Mouse (Mus musculus): ENCODE measurements around the gene Sult6b2. TPM values are rescaled to one million over a fixed set of nuclear protein-coding genes. Genes with fewer than 3 reads are reported as not detected.
A peak's percentile ranks its signal among the peaks of the same experiment; 100 is the strongest.

The Sult6b2 gene
- polyA plus RNA-seq, 1 experiment from 2014 or later = 0.25 TPM

DNA sequence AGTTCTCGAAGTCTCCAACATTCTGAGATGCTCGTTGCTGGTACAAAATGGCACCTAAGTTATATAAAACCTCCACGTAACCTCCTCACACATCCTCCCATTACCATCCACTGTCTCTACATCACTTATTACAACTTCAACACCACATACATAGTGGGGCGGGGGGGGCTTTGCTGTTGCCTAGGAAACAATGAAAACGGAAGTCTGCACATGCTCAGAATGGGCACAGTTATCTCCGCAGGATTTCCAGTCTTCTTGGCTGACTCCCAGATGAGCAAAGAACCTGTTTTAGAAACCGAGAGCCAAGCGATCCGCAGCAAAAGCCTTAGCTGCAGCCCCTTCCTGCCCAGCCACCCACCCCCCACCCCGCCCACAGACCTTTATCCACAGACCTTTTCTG, 14.6 kb downstream of the Sult6b2 start:
- no peak overlapping the region for H3K4me3 ChIP-seq
- no peaks in the 10 kb centered on the region for H3K36me3 ChIP-seq
- H3K4me2 ChIP-seq = no peak overlapping the region
- ATAC-seq (ENCODE audit: low read depth) = no peak
- no peak overlapping the region for H3K9ac ChIP-seq
- H3K4me1 ChIP-seq (replicated peaks) = peaks cover 34% of the 10 kb centered on the region
- no peak overlapping the region for H3K27ac ChIP-seq (replicated peaks)
- 87% methylated on average over 10 of the region's 10 CpGs for WGBS
- no peaks in the 10 kb centered on the region for H3K27me3 ChIP-seq
- H3K9me3 ChIP-seq = no peaks in the 10 kb centered on the region

DNA sequence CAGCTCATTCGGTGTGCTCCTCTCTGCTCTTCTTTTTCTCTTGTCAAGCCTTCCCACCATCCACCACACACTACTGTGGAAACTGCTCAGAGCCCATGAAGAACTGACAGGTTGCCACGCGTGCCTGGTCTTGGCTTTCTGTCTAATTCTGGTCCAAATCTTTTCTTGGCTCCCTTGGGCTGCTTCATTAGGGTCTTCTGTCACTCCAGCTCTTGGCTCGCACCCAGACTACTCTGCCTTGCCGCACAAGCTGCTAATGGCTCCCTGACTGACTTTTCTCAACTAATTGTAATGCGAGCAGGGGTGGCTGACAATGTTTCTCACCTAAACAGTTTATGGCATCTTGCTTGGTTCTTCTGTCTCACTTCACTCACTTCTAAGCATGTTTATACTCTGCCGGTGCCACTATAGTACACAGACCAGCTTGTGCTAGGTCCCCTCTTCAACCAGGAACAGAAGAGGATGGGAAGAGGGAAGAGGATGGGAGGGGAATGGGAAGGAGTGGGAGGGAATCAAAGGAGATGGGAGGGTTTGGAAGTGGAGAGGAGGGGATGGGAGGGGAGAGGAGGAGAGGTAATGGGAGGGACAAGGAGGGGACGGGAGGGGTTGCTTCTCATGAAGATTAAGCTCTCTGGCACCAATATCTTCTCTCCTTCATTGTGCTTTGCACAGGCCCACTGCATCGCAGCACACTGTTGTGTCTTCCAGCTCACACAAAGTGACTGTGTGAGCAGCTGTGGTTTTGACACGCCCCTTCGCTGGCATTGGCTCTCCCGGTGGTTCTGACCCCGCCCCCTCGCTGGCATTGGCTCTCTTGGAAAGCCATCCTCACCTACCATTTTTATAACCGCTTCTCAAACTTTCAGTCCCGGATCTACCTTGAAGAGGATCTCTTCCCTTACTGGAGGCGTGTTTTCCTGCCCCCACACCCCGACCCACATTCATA, 16.0 kb downstream of the Sult6b2 start:
- WGBS = 51% methylated on average over 18 of the region's 18 CpGs
- Histone ChIP-seq H3K9ac (no peak overlapping the region), H3K27ac (replicated peaks) (no peak overlapping the region; the same call in 1 of the 2 replicates), H3K4me1 (replicated peaks) (peaks cover 21% of the 10 kb centered on the region), H3K4me3 (no peak overlapping the region), H3K4me2 (no peak overlapping the region), H3K27me3 (no peaks in the 10 kb centered on the region), H3K9me3 (no peaks in the 10 kb centered on the region), H3K36me3 (no peaks in the 10 kb centered on the region)
- peak; percentile 51 for ATAC-seq (ENCODE audit: low read depth)

- ATAC-seq (ENCODE audit: low read depth) = no peak
These were observed 18.2 kb downstream of the Sult6b2 start for GRCm38 (mm10) chr6:142786106-142786505.

DNA sequence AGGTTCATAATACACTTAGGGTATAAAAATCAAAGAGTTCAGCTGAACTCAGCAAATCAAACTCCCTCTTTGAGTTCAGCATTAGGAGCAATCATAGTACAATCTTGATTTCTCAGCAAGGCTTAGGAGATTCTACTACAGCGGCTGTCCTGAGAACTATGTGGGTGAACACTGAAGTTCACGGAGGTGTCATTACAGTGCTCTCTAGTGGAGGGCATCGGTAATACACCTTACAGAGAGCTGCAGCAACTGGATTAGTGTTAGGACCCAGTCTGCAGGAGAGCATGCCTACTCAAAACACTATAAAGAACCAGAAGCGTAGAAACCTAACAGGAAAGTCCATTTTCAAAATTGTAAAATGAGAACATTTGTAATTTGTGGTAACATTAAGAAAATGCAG, 19.0 kb downstream of the Sult6b2 start:
- H3K9me3 ChIP-seq = no peaks in the 10 kb centered on the region
- no peak overlapping the region for H3K4me3 ChIP-seq
- peaks cover 23% of the 10 kb centered on the region for H3K4me1 ChIP-seq (replicated peaks)
- ATAC-seq (ENCODE audit: low read depth) = no peak
- no peak overlapping the region for H3K27ac ChIP-seq (replicated peaks)
- H3K4me2 ChIP-seq = no peak overlapping the region
- no peak overlapping the region for H3K9ac ChIP-seq
- WGBS = 34% methylated on average over 4 of the region's 4 CpGs
- no peaks in the 10 kb centered on the region for H3K36me3 ChIP-seq
- H3K27me3 ChIP-seq = no peaks in the 10 kb centered on the region

More at GRCm38 (mm10) chr6:142786106-142786505, 18.2 kb downstream of the Sult6b2 start:
- 89% methylated on average over 21 of the region's 21 CpGs for WGBS
- Histone ChIP-seq H3K36me3 (no peaks in the 10 kb centered on the region), H3K9me3 (no peaks in the 10 kb centered on the region), H3K4me1 (replicated peaks) (peaks cover 15% of the 10 kb centered on the region), H3K4me3 (no peak overlapping the region), H3K4me2 (no peak overlapping the region), H3K9ac (no peak overlapping the region), H3K27me3 (no peaks in the 10 kb centered on the region), H3K27ac (replicated peaks) (no peak overlapping the region)

- ATAC-seq (ENCODE audit: low read depth) = no peak
- Histone ChIP-seq H3K4me3 (no peak overlapping the region), H3K4me2 (no peak overlapping the region), H3K36me3 (peaks cover 9% of the 10 kb centered on the region; the same call in 1 of the 2 replicates), H3K4me1 (replicated peaks) (peaks cover 25% of the 10 kb centered on the region), H3K9me3 (no peaks in the 10 kb centered on the region), H3K27ac (replicated peaks) (no peak overlapping the region), H3K27me3 (no peaks in the 10 kb centered on the region), H3K9ac (no peak overlapping the region)
- 60% methylated on average over 7 of the region's 7 CpGs for WGBS
These were observed 23.0 kb downstream of the Sult6b2 start for GRCm38 (mm10) chr6:142781286-142781685.

DNA sequence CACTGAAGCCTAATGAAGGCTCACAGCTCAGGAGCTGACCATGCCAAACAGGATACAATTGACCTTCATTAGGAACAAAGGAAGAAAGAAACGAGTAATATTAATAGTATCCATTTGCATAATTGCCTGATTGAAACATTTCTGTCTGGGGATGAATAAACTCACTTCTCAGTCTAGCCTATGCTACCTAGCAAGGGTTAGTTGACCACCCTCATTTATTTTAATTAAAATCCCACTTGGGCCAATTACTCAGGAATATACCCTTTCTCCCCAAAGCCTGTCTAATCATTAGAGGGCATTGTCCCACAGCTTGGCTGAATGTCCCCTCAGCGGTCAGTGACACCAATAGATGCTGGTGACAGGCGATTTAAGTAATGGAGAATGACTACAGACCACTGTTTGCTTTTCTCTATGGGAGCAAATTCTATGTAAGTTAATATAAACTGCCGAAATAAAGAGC, 23.7 kb downstream of the Sult6b2 start:
- WGBS = 60% methylated on average over 4 of the region's 4 CpGs

DNA sequence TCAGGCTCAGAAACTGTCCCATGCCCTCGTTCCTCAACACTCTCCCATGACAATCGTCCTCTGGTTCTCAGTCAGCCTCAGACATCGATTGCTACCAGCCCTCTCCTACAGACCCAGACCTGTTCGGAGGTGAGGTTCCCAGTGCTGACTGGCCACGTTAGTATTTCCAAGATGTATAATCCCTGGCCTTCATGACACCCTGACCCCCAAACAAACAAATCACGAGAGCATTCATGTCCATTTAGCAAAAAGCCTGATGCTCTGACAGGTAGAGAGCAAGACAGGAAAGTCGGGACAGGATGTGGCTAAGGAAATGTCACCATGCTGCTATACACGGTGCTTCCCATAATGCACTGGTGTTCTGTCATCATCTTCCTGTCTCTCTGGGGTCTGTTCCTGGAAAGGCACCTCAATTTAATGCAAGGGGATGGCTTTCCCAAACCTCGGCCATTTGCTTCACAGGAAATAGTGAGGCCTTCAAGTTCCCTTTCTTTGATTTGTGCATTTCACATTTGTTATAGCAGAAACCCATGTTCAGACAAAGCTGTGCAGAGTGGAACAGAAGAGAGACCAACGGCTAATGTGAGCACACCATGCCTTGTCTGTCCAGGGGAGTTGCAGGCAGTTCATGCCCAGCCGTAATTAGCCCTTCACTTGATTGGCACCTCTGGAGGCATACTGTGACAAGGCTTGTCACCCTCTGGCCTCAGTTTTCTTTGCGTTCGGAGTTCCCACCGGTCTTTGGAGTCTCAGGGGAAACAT, 24.3 kb downstream of the Sult6b2 start:
- Histone ChIP-seq H3K36me3 (peaks cover 17% of the 10 kb centered on the region), H3K4me3 (no peak overlapping the region), H3K9ac (no peak overlapping the region), H3K9me3 (no peaks in the 10 kb centered on the region), H3K27ac (replicated peaks) (no peak overlapping the region), H3K4me1 (replicated peaks) (peaks cover 25% of the 10 kb centered on the region), H3K27me3 (no peaks in the 10 kb centered on the region), H3K4me2 (no peak overlapping the region)
- ATAC-seq (ENCODE audit: low read depth) = peak; percentile 33
- 62% methylated on average over 14 of the region's 14 CpGs for WGBS

More for the DNA sequence above, 23.7 kb downstream of the Sult6b2 start:
- Histone ChIP-seq H3K4me2 (no peak overlapping the region), H3K9me3 (no peaks in the 10 kb centered on the region), H3K9ac (no peak overlapping the region), H3K4me3 (no peak overlapping the region), H3K36me3 (peaks cover 11% of the 10 kb centered on the region), H3K27ac (replicated peaks) (no peak overlapping the region), H3K4me1 (replicated peaks) (peaks cover 25% of the 10 kb centered on the region), H3K27me3 (no peaks in the 10 kb centered on the region)
- ATAC-seq (ENCODE audit: low read depth) = no peak

DNA sequence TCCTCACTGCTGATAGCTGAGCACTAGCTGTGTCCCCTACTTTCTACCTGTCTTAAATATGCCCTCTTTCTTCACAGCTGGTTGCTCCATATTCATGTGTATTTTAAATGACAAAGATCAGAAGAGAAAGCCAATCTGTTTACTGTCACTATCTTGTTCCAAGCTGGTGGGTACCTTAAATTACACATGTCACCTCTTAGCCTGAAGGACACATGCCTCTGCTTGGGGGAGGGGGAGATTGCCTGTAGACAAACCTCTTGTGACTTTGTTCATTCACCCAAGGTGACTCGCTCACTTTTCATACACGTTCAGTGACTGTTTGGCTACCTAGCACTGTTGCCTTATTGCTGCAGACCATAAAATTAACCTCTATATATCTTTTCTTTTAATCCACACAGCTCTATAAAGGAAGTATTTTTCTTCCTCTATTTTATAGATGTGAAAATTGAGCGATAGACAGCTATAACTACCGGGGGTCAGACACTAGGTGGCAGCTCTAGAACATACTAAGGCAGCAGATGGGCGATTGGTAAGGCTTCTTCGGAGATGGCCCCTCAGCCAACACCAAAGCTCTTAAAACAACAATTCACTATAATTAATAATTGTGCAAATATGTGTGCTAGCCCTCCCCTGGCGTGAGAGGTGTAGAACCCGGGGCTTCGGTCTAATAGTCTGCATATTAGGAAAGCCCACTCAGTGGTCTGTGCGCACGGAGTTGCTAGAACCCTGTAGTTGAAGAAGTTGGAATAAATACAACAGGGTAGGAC, 25.1 kb downstream of the Sult6b2 start:
- ATAC-seq (ENCODE audit: low read depth) = peak; percentile 62
- 54% methylated on average over 11 of the region's 11 CpGs for WGBS

DNA sequence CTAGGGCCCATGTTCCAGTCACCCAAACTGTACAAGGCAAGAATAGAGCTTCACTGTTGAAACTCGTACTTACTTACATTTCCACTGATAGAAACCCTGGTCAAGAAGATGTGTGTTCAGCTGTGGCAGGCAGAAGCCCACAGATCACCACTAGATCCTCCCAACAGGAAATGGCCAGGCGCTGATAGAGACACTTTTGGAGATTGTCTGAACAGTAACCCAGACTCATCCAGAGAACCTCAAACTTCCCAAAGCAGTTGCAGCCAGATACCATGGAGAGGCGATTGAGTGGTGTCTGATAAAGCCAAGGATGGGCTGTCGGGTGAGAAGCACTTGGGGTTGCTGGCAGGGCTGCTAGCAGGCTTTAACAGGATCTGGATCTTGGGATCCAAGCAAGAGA, 27.4 kb downstream of the Sult6b2 start:
- no peak overlapping the region for H3K9ac ChIP-seq
- peaks cover 48% of the 10 kb centered on the region for H3K36me3 ChIP-seq
- no peak for ATAC-seq (ENCODE audit: low read depth)
- peaks cover 25% of the 10 kb centered on the region for H3K4me1 ChIP-seq (replicated peaks)
- H3K27me3 ChIP-seq = no peaks in the 10 kb centered on the region
- WGBS = 85% methylated on average over 4 of the region's 4 CpGs
- H3K4me2 ChIP-seq = no peak overlapping the region
- no peak overlapping the region for H3K27ac ChIP-seq (replicated peaks)
- H3K9me3 ChIP-seq = no peaks in the 10 kb centered on the region
- no peak overlapping the region for H3K4me3 ChIP-seq

More for the DNA sequence above, 25.1 kb downstream of the Sult6b2 start:
- Histone ChIP-seq H3K36me3 (peaks cover 25% of the 10 kb centered on the region), H3K27ac (replicated peaks) (no peak overlapping the region), H3K4me1 (replicated peaks) (peaks cover 25% of the 10 kb centered on the region), H3K4me3 (no peak overlapping the region), H3K4me2 (no peak overlapping the region), H3K27me3 (no peaks in the 10 kb centered on the region), H3K9me3 (no peaks in the 10 kb centered on the region), H3K9ac (no peak overlapping the region)

DNA sequence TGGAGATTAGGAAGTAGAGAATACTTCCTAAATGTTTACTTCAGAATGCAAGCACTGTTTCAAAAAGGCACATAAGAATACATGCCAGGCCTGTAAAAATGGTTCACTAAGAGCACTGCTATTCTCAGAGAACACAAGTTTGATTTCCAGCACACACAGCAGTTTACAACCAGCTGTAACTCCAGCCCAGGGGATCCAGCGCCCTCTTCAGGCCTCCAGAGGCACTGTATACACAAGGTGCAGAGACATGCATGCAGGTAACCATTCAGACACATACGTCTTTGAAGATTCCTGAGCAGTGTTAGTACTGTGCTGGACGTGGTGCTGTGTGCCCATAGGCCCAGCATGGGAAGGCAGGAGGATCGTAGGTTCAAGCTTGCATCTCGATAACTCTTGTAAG, 30.7 kb downstream of the Sult6b2 start:
- H3K4me2 ChIP-seq = no peak overlapping the region
- peaks cover 79% of the 10 kb centered on the region for H3K36me3 ChIP-seq
- no peaks in the 10 kb centered on the region for H3K27me3 ChIP-seq
- 94% methylated on average over 5 of the region's 5 CpGs for WGBS
- ATAC-seq (ENCODE audit: low read depth) = no peak
- H3K9me3 ChIP-seq = no peaks in the 10 kb centered on the region
- no peak overlapping the region for H3K9ac ChIP-seq
- H3K27ac ChIP-seq (replicated peaks) = no peak overlapping the region
- no peak overlapping the region for H3K4me3 ChIP-seq
- H3K4me1 ChIP-seq (replicated peaks) = no peaks in the 10 kb centered on the region

- H3K36me3 ChIP-seq = peaks cover 89% of the 10 kb centered on the region
- 92% methylated on average over 4 of the region's 4 CpGs for WGBS
- ATAC-seq (ENCODE audit: low read depth) = no peak
These were observed 32.7 kb downstream of the Sult6b2 start for GRCm38 (mm10) chr6:142771643-142772042.

More at GRCm38 (mm10) chr6:142771643-142772042, 32.7 kb downstream of the Sult6b2 start:
- Histone ChIP-seq H3K9me3 (no peaks in the 10 kb centered on the region), H3K27me3 (no peaks in the 10 kb centered on the region), H3K27ac (replicated peaks) (no peak overlapping the region), H3K4me1 (replicated peaks) (no peaks in the 10 kb centered on the region), H3K9ac (no peak overlapping the region), H3K4me3 (no peak overlapping the region), H3K4me2 (no peak overlapping the region)
